Mouse (Mus musculus) cerebellum, postnatal 4 days (tissue): ENCODE data around the gene Gm10234.

Source experiments
- DNase-seq, 2 experiments: peaks; one replicate each; pipeline ENCODE4 v3.0.0; 2022; ENCODE audit warnings: low spot score in 2 of 2, mixed read lengths in 1 of 2

Gene Gm10234

DNA sequence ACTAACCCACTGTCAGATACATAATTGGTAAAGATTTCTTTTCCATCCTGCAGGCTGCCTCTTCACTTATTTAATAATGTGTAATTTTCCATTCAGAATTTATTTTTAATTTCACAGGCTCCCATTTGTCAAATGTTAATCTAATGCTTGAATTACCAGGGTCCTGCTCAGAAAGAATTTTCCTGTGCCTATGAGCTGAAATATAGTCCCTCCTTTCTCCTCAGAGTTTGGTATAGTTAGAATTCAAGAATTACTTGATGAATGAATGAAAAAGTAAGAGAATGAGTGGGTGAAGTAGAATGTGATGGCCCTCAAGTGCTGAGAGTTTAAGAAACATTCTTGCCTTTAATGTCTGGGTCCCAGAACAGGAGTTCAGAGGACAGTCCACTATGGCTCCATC, at the start of gene Gm10234:
Gene Gm10234 (plus strand): TSS at position 301 of the 400 bp plus-strand sequence.
- DNase-seq, result no peak

- no peak for DNase-seq
Measured at GRCm38 (mm10) chr6:95277633-95278032, 44.3 kb upstream of the Gm10234 start.

- DNase-seq, result no peak
Measured at GRCm38 (mm10) chr6:95296025-95296424, 25.9 kb upstream of the Gm10234 start.

DNA sequence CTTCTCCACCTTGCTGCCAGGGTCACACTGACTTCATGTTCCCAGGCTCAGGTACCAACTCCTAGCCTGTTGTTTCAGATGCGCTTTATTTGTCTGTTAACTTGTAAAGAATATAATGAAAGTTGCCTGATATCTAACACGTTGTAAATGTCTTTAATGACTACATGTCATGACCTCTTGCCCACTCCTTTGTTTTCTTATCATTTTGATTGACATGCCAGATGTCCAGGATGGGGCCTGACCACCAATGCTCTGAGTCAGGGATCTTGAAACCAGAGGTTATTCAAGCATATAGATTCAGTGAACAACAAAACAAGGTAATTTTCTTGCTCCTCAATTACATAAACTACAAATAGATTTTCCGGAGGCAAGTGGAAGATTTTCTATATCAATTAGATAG, 23.5 kb upstream of the Gm10234 start:
- DNase-seq, result no peak

DNA sequence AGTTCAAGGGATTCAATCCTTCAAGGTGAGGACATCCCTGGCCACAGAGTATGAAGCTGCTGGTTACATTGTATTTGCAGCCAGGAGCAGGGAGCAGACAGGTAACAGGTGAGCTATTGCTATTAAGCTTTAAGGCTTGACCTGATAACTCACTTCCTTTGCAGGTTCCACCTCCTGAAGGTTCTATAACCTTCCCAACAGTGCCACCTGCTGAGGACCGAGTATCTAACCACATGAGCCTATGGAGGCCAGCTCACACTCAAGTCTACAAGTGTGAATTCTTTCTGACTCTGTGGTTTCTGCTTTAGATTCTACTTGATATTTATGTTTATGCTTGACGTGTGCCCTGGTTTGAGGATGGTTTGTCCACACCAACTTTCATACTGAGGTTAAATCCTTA, 21.3 kb upstream of the Gm10234 start:
- DNase-seq, result no peak

GRCm38 (mm10) chr6:95331191-95331590, 9.3 kb downstream of the Gm10234 start:
- no peak for DNase-seq

- no peak for DNase-seq
Measured at GRCm38 (mm10) chr6:95334781-95335180, 12.9 kb downstream of the Gm10234 start.

DNA sequence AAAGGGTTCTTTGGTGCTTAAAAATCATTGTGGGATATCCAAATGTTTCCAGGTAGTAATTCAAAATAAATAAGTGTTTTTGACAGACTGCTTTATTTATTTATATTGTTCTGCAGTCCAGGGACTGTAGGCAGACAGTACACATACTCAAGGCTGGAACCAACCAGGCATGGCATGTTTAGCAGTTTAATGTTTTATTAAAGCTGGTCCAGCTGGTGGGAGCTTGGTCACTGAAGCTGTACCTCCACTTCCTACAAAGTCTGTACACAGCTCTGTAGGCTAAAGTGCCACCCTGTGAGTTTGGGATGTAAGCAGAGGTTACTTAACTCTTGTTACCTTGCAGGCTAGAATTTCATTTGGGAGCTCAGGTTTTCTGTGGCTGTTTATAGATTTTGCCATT, 27.5 kb downstream of the Gm10234 start:
- no peak for DNase-seq

DNA sequence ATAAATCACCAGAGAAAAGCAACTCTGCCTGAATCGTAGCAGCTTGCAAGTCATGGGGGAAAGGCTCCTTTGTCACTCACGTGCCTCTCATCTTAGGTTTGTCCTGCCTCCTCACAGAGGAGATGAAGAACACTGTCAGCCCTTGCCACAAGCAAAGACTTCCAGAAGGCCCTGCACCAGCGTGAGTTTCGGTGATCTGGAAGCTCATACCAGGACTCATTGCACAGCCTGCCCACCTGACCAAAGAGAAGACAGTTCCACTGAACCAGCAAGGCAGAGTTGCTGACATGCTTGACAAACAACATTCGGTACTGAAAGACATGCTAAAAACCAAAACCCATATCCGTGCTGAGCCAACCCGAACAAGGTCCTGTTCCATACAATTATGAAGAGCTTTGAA, 31.1 kb downstream of the Gm10234 start:
- DNase-seq, result no peak

- no peak for DNase-seq
Measured at GRCm38 (mm10) chr6:95353886-95354285, 32.0 kb downstream of the Gm10234 start.

- DNase-seq, result no peak
Measured at GRCm38 (mm10) chr6:95360084-95360483, 38.2 kb downstream of the Gm10234 start.

DNA sequence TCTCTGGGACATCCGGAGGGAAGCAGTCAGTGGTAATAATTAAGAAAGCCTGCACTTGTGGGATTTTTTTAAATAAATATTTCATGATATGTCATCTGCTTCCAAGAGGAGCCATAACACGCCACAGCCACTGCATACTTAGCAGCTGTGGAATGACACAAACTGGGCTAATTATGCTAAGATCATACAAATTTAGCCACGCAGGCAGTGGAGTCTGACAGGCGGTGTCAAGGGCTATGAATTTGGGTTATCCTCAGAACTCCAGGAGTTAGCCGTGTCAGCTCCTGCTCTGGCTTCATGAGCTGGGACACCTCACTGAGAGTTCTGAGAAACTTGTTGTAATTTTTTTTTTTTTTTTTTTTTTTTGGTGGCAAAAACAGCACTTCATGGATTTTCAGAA, 40.8 kb downstream of the Gm10234 start:
- no peak for DNase-seq

DNA sequence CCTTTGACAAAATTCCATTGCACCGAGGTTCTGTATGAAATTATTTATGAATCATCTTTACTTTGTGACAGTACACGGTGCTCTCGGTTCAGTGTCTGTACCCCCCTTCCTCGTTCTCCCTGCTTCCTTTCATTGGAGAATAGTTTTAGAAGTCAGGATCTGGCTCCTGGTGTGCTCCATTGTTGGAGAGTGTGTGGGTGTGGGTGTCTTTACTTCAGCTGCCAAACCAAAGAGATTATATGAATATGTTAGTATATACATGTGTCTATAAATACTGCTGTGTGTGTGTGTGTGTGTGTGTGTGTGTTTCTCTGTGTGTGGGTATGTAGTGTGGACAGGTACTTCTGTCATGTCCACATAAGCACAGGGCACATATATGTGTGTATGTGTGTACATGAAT, 49.9 kb downstream of the Gm10234 start:
- DNase-seq, result no peak
